8 mouse cellular contexts compared by ENCODE assay signal in the genomic region with DNA sequence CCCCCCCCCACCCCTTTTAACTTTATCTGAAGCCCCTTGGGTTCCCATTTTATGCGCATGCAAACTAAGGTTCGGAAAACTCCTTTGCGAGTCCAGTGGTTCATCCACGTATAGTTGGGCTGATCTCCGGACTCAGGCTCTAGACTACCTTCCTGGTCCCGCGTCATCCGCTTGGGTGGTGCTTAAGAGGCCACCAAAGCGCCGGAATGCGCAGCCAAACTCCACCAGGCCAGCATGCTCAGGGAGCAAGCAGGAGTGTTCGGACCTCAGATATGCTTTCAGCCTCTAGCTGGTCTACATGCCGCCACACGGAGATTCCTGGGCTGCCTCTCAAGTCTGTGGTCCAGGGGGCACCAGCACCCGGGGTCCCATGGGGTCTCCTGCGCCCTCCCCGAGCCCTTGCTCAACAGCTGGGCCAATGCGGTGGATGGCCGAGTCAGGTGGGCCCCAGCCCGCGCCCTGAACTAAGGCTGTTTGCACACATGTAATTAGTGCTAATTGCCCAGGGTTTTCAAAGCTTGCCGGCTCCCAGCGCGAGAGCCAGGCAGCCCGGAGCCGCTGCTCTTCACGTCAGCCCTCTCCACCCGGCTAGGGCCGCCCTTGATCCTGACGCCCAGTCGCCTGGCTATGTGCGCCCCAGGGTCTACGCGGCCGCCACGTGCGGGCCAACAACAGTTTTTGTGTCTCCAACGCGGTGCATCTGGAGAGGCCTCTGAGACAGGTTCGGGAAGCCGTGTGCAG.
A peak's percentile ranks its signal among the peaks of the same experiment; 100 is the strongest.
DNase-seq lines count a peak whose midpoint lies in the region; ATAC-seq lines count a peak whose summit lies in the region.

No protein-coding gene starts in this region.

- peak overlapping the region; percentile 48; the same call in 1 of the 2 replicates for H3K9ac ChIP-seq in lung, embryonic 16.5 days (ENCODE audit: low read length)
- peak overlapping the region; percentile 48 for H3K9ac ChIP-seq in liver, embryonic 11.5 days (ENCODE audit: low read depth, low read length)
- no peak overlapping the region for H3K9ac ChIP-seq in stomach, embryonic 15.5 days

- ATAC-seq in lung, embryonic 16.5 days (ENCODE audit: low read depth), result peak; percentile 51
- peak; percentile 18; the same call in 1 of the 2 replicates for ATAC-seq in liver, embryonic 11.5 days (replicated peaks; ENCODE audit: low FRiP score)
- ATAC-seq in stomach, embryonic 15.5 days (ENCODE audit: insufficient read depth, low FRiP score, low read depth), result no peak; the same call in 1 of the 2 replicates

- no peak overlapping the region for H3K27ac ChIP-seq in lung, embryonic 16.5 days (ENCODE audit: low read length)
- H3K27ac ChIP-seq in forebrain, embryonic 10.5 days, result peak overlapping the region; percentile 22; the same call in 1 of the 2 replicates
- H3K27ac ChIP-seq in liver, embryonic 11.5 days (ENCODE audit: low read depth, low read length), result no peak overlapping the region
- no peak overlapping the region for H3K27ac ChIP-seq in stomach, embryonic 15.5 days

- DNase-seq in lung, adult 18-20 months, result no peak
- DNase-seq in forebrain, embryonic 10.5 days (ENCODE audit: extremely low spot score, low spot score), result peak; percentile 59
- DNase-seq in liver, embryonic 11.5 days (ENCODE audit: low spot score), result peak; percentile 58
- no peak for DNase-seq in MN1 (ENCODE audit: low spot score)
- DNase-seq in adrenal gland, postnatal 36 days, result no peak
- DNase-seq in heart, adult 9 months (ENCODE audit: low spot score in 2 of 2), result no peak

- peak overlapping the region; percentile 48 for H3K4me2 ChIP-seq in lung, embryonic 16.5 days (ENCODE audit: low read depth, low read length)
- peak overlapping the region; percentile 63 for H3K4me2 ChIP-seq in liver, embryonic 11.5 days
- peak overlapping the region; percentile 50 for H3K4me2 ChIP-seq in stomach, embryonic 15.5 days

- H3K4me1 ChIP-seq in lung, embryonic 16.5 days (replicated peaks; ENCODE audit: control insufficient read depth, insufficient read depth, low read length), result peaks cover 11% of the 10 kb centered on the region
- H3K4me1 ChIP-seq in forebrain, embryonic 10.5 days, result peaks cover 31% of the 10 kb centered on the region
- H3K4me1 ChIP-seq in liver, embryonic 11.5 days (replicated peaks; ENCODE audit: control insufficient read depth, insufficient read depth, low read length), result peaks cover 19% of the 10 kb centered on the region
- peaks cover 9% of the 10 kb centered on the region; the same call in 1 of the 2 replicates for H3K4me1 ChIP-seq in stomach, embryonic 15.5 days

- H3K4me3 ChIP-seq in lung, embryonic 16.5 days (ENCODE audit: low read length), result peak overlapping the region; percentile 28
- H3K4me3 ChIP-seq in forebrain, embryonic 10.5 days, result peak overlapping the region; percentile 44
- peak overlapping the region; percentile 33 for H3K4me3 ChIP-seq in liver, embryonic 11.5 days (ENCODE audit: low read depth, low read length)
- peak overlapping the region; percentile 25 for H3K4me3 ChIP-seq in stomach, embryonic 15.5 days (replicated peaks)

- 10% methylated on average over 41 of the region's 41 CpGs for WGBS in lung, embryonic 16.5 days
- 3% methylated on average over 41 of the region's 41 CpGs for WGBS in forebrain, embryonic 10.5 days
- 11% methylated on average over 41 of the region's 41 CpGs for WGBS in liver, embryonic 11.5 days
- WGBS in stomach, embryonic 15.5 days, result 10% methylated on average over 41 of the region's 41 CpGs

- H3K36me3 ChIP-seq in lung, embryonic 16.5 days (ENCODE audit: control insufficient read depth, insufficient read depth, low read length), result no peaks in the 10 kb centered on the region
- H3K36me3 ChIP-seq in forebrain, embryonic 10.5 days (replicated peaks), result no peaks in the 10 kb centered on the region
- H3K36me3 ChIP-seq in liver, embryonic 11.5 days (ENCODE audit: control insufficient read depth, insufficient read depth, low read length), result no peaks in the 10 kb centered on the region
- no peaks in the 10 kb centered on the region for H3K36me3 ChIP-seq in stomach, embryonic 15.5 days

- no peaks in the 10 kb centered on the region for H3K9me3 ChIP-seq in lung, embryonic 16.5 days (ENCODE audit: control insufficient read depth, low read length)
- no peaks in the 10 kb centered on the region for H3K9me3 ChIP-seq in forebrain, embryonic 10.5 days
- H3K9me3 ChIP-seq in liver, embryonic 11.5 days (ENCODE audit: control insufficient read depth, low read length), result no peaks in the 10 kb centered on the region
- H3K9me3 ChIP-seq in stomach, embryonic 15.5 days, result no peaks in the 10 kb centered on the region

- H3K27me3 ChIP-seq in lung, embryonic 16.5 days (ENCODE audit: control insufficient read depth, insufficient read depth, low read depth, low read length), result peaks cover 34% of the 10 kb centered on the region
- peaks cover 93% of the 10 kb centered on the region for H3K27me3 ChIP-seq in forebrain, embryonic 10.5 days (ENCODE audit: poor library complexity, severe bottlenecking)
- H3K27me3 ChIP-seq in liver, embryonic 11.5 days (replicated peaks; ENCODE audit: control insufficient read depth, insufficient read depth, low read length), result peaks cover 36% of the 10 kb centered on the region
- peaks cover 30% of the 10 kb centered on the region for H3K27me3 ChIP-seq in stomach, embryonic 15.5 days (replicated peaks)

Comparison
In these comparisons a context has a peak if more than half of its experiments do, and no peak if none do; other contexts are left out.
1. DNase-seq: peak in forebrain, embryonic 10.5 days (single experiment) and liver, embryonic 11.5 days (single experiment); none in lung, adult 18-20 months (0 of 2), MN1 (single experiment), adrenal gland, postnatal 36 days (0 of 2) and heart, adult 9 months (0 of 2).
2. Peak in every context shown above with its lines, with median percentiles within 50 percentile points of each other: H3K4me2 ChIP-seq and H3K4me3 ChIP-seq.